17 mouse cellular contexts compared by ENCODE assay signal in genomic region chr19:53364551-53364950, GRCm38 (mm10). TPM values are rescaled to one million over a fixed set of nuclear protein-coding genes. Genes with fewer than 3 reads are reported as not detected.
DNase-seq lines count a peak whose midpoint lies in the region; ATAC-seq and TF ChIP-seq lines count a peak whose summit lies in the region.
"Had no signal": no experiment of that assay in that cellular context is flagged by ENCODE, and none has a peak within 500 bp of the region (broad histone marks: within the 10 kb centered on the region; RNA-seq: fewer than 3 reads in every experiment).

No protein-coding gene starts in this region.

- no peak for TF ChIP-seq CTCF in heart, adult 2 months (IDR thresholded peaks at IDR 0.05)

- intact Hi-C loops in heart, adult 2 months (cut with DNase I), result no loop called here
- intact Hi-C loops in heart, postnatal 25 days (cut with DNase I), result loop anchor here (10.0 kb wide), 1 partner anchor 220 kb away; the partner anchor contains the start of gene Add3

- TF ChIP-seq EP300 in heart, adult 2 months (IDR thresholded peaks at IDR 0.05; ENCODE audit: insufficient read depth, low read depth, low read length), result no peak

- no peaks in the 10 kb centered on the region; the same call in 1 of the 2 replicates for H3K79me2 ChIP-seq in heart, adult 2 months (replicated peaks; ENCODE audit: control insufficient read depth, insufficient read depth, low read length)

- peak overlapping the region; percentile 76 for H3K27ac ChIP-seq in heart, adult 2 months
- 0 out of 2 replicates have a peak overlapping the region, but pooled peaks have one; percentile 18 for H3K27ac ChIP-seq in kidney, embryonic 15.5 days
- H3K27ac ChIP-seq in midbrain, embryonic 16.5 days (ENCODE audit: low read length), result peak overlapping the region; percentile 10; the same call in 1 of the 2 replicates
- no peak overlapping the region for H3K27ac ChIP-seq in midbrain, embryonic 10.5 days (replicated peaks)
- H3K27ac ChIP-seq: forebrain, embryonic 10.5 days; liver, embryonic 14.5 days had no signal

- 26% methylated on average over 2 of the region's 2 CpGs for WGBS in heart, adult 2 months
- 64% methylated on average over 2 of the region's 2 CpGs for WGBS in kidney, embryonic 15.5 days
- WGBS in midbrain, embryonic 16.5 days, result 69% methylated on average over 2 of the region's 2 CpGs
- 82% methylated on average over 2 of the region's 2 CpGs for WGBS in midbrain, embryonic 10.5 days

- no peak overlapping the region for H3K9ac ChIP-seq in heart, adult 2 months (ENCODE audit: low read depth, low read length)
- H3K9ac ChIP-seq in kidney, embryonic 15.5 days, result no peak overlapping the region
- H3K9ac ChIP-seq in midbrain, embryonic 16.5 days (ENCODE audit: low read depth, low read length), result no peak overlapping the region
- H3K9ac ChIP-seq: embryonic facial prominence, embryonic 12.5 days; liver, embryonic 14.5 days; midbrain, embryonic 15.5 days had no signal

- H3K9me3 ChIP-seq in kidney, embryonic 15.5 days (replicated peaks), result no peaks in the 10 kb centered on the region
- no peaks in the 10 kb centered on the region for H3K9me3 ChIP-seq in midbrain, embryonic 16.5 days (replicated peaks; ENCODE audit: control insufficient read depth, low read length, poor library complexity, severe bottlenecking)
- H3K9me3 ChIP-seq in midbrain, embryonic 10.5 days (replicated peaks), result no peaks in the 10 kb centered on the region
- H3K9me3 ChIP-seq: embryonic facial prominence, embryonic 12.5 days; forebrain, embryonic 10.5 days; midbrain, embryonic 15.5 days had no signal

- peak overlapping the region; percentile 44; the same call in 1 of the 2 replicates for H3K4me2 ChIP-seq in kidney, embryonic 15.5 days
- no peak overlapping the region for H3K4me2 ChIP-seq in midbrain, embryonic 16.5 days (ENCODE audit: low read length)
- H3K4me2 ChIP-seq: embryonic facial prominence, embryonic 12.5 days; midbrain, embryonic 15.5 days had no signal

- TF ChIP-seq POLR2A in heart, adult 2 months (IDR thresholded peaks at IDR 0.05; ENCODE audit: insufficient read depth, low read depth, low read length), result no peak

- H3K4me1 ChIP-seq in heart, adult 2 months (ENCODE audit: control insufficient read depth, insufficient read depth, low read length), result peaks cover 10% of the 10 kb centered on the region
- peaks cover 39% of the 10 kb centered on the region for H3K4me1 ChIP-seq in kidney, embryonic 15.5 days
- H3K4me1 ChIP-seq in midbrain, embryonic 16.5 days (ENCODE audit: control insufficient read depth, insufficient read depth, low read length), result peaks cover 8% of the 10 kb centered on the region
- peaks cover 13% of the 10 kb centered on the region; the same call in 1 of the 2 replicates for H3K4me1 ChIP-seq in midbrain, embryonic 10.5 days

- peaks cover 8% of the 10 kb centered on the region for H3K36me3 ChIP-seq in heart, adult 2 months (ENCODE audit: control insufficient read depth, insufficient read depth, low read length)
- 0 out of 2 replicates have a peak, but pooled peaks cover 7% of the 10 kb centered on the region for H3K36me3 ChIP-seq in kidney, embryonic 15.5 days
- H3K36me3 ChIP-seq in midbrain, embryonic 16.5 days (ENCODE audit: control insufficient read depth, insufficient read depth, low read length), result no peaks in the 10 kb centered on the region
- H3K36me3 ChIP-seq in midbrain, embryonic 10.5 days, result no peaks in the 10 kb centered on the region
- H3K36me3 ChIP-seq: embryonic facial prominence, embryonic 12.5 days; midbrain, embryonic 15.5 days had no signal

- no peak overlapping the region for H3K4me3 ChIP-seq in heart, adult 2 months
- no peak overlapping the region for H3K4me3 ChIP-seq in kidney, embryonic 15.5 days (replicated peaks)
- H3K4me3 ChIP-seq in midbrain, embryonic 16.5 days (ENCODE audit: low read depth, low read length), result no peak overlapping the region
- no peak overlapping the region for H3K4me3 ChIP-seq in midbrain, embryonic 10.5 days
- H3K4me3 ChIP-seq: embryonic facial prominence, embryonic 12.5 days; forebrain, embryonic 10.5 days; midbrain, embryonic 15.5 days had no signal

- H3K27me3 ChIP-seq in heart, adult 2 months (ENCODE audit: control insufficient read depth, insufficient read depth, low read length), result no peaks in the 10 kb centered on the region
- no peaks in the 10 kb centered on the region for H3K27me3 ChIP-seq in kidney, embryonic 15.5 days
- no peaks in the 10 kb centered on the region for H3K27me3 ChIP-seq in midbrain, embryonic 16.5 days (ENCODE audit: control insufficient read depth, insufficient read depth, low read depth, low read length)
- H3K27me3 ChIP-seq in midbrain, embryonic 10.5 days (ENCODE audit: low read depth, poor library complexity, severe bottlenecking), result no peaks in the 10 kb centered on the region
- H3K27me3 ChIP-seq: embryonic facial prominence, embryonic 12.5 days; midbrain, embryonic 15.5 days had no signal

- no peak for ATAC-seq in kidney, embryonic 15.5 days (replicated peaks; ENCODE audit: low FRiP score)
- no peak for ATAC-seq in midbrain, embryonic 16.5 days
- ATAC-seq: midbrain, embryonic 15.5 days had no signal

- DNase-seq in heart, adult 2 months, result no peak
- no peak for DNase-seq in heart, postnatal 25 days (ENCODE audit: low spot score)
- no peak for DNase-seq in kidney, postnatal 4 days
- no peak for DNase-seq in midbrain, embryonic 10.5 days (ENCODE audit: low spot score)
- no peak for DNase-seq in adrenal gland, postnatal 25 days

RNA-seq across cellular contexts. Expression of gene Gm10197, which starts 7.0 kb away (rescaled TPM):
- total RNA-seq in heart, adult 2 months (2021), result not detected
- not detected in 2 replicates for polyA plus RNA-seq in heart, adult 2 months (2012; rRNA removed)
- not detected for total RNA-seq in heart, postnatal 25 days (2021)
- not detected in 2 replicates for polyA plus RNA-seq in kidney, embryonic 15.5 days (2015; fragmentation: Nextera tagmentation; extraction: Ambion mirVana)
- polyA plus RNA-seq in midbrain, embryonic 16.5 days (2015; fragmentation: Nextera tagmentation; extraction: Ambion mirVana), result not detected in 2 replicates
- polyA plus RNA-seq in midbrain, embryonic 10.5 days (2016; fragmentation: Nextera tagmentation; extraction: Ambion mirVana), result 2.1 and 4.3 TPM in 2 replicates
- total RNA-seq in adrenal gland, postnatal 25 days (2021), result not detected in 2 replicates
- total RNA-seq: ES-E14; hematopoietic stem cell, adult 5-6 weeks; layer of hippocampus, postnatal 36 days; megakaryocyte progenitor cell, adult 5-6 weeks had no signal
- polyA plus RNA-seq: embryonic facial prominence, embryonic 12.5 days; forebrain, embryonic 10.5 days; limb, embryonic 11.5 days; liver, embryonic 14.5 days; midbrain, embryonic 15.5 days; neural tube, embryonic 11.5 days had no signal

RNA-seq across cellular contexts. Expression of gene Smndc1, which starts 25.8 kb away (rescaled TPM):
- 10 to 100 TPM; 32.7 to 35.5 TPM for total RNA-seq in heart, adult 2 months (2021)
- 6.2 and 6.3 TPM in 2 replicates for polyA plus RNA-seq in heart, adult 2 months (2012; rRNA removed)
- total RNA-seq in heart, postnatal 25 days (2021), result 10 to 100 TPM; 28.8 to 33.2 TPM
- polyA plus RNA-seq in kidney, embryonic 15.5 days (2015; fragmentation: Nextera tagmentation; extraction: Ambion mirVana), result 40.6 and 45.1 TPM in 2 replicates
- polyA plus RNA-seq in midbrain, embryonic 16.5 days (2015; fragmentation: Nextera tagmentation; extraction: Ambion mirVana), result 31.2 and 32.2 TPM in 2 replicates
- 44.4 and 45.0 TPM in 2 replicates for polyA plus RNA-seq in midbrain, embryonic 10.5 days (2016; fragmentation: Nextera tagmentation; extraction: Ambion mirVana)
- 44.9 and 49.6 TPM in 2 replicates for total RNA-seq in adrenal gland, postnatal 25 days (2021)

RNA-seq across cellular contexts. Expression of gene Mxi1, which starts 54.2 kb away (rescaled TPM):
- total RNA-seq in heart, adult 2 months (2021), result 10 to 100 TPM; 38.7 to 49.6 TPM
- 20.9 and 29.7 TPM in 2 replicates for polyA plus RNA-seq in heart, adult 2 months (2012; rRNA removed)
- total RNA-seq in heart, postnatal 25 days (2021), result 10 to 100 TPM; 41.8 to 44.4 TPM
- 37.3 and 40.2 TPM in 2 replicates for polyA plus RNA-seq in kidney, embryonic 15.5 days (2015; fragmentation: Nextera tagmentation; extraction: Ambion mirVana)
- polyA plus RNA-seq in midbrain, embryonic 16.5 days (2015; fragmentation: Nextera tagmentation; extraction: Ambion mirVana), result 37.2 and 40.8 TPM in 2 replicates
- 19.7 and 28.5 TPM in 2 replicates for polyA plus RNA-seq in midbrain, embryonic 10.5 days (2016; fragmentation: Nextera tagmentation; extraction: Ambion mirVana)
- total RNA-seq in adrenal gland, postnatal 25 days (2021), result 33.6 and 40.2 TPM in 2 replicates
